Mouse (Mus musculus): Measurements from ENCODE around the gene Bach2. TPM values are rescaled to one million over a fixed set of nuclear protein-coding genes. Genes with fewer than 3 reads are reported as not detected.

Bach2 gene
- total RNA-seq, 2 experiments from 2014 or later: 13.2 to 14.4 TPM

GRCm38 (mm10) chr4:32560246-32560645, 321.6 kb downstream of the Bach2 start:
- DNase-seq (ENCODE audit: low spot score in 2 of 2): peak in 1 of 2 experiments; percentile 48

GRCm38 (mm10) chr4:32560724-32561554, 322.3 kb downstream of the Bach2 start:
- peak in 1 of 2 experiments; percentile 18 for DNase-seq (ENCODE audit: low spot score in 2 of 2)

- peak; percentile 46 to 54 for DNase-seq (ENCODE audit: low spot score in 2 of 2)
Observed at GRCm38 (mm10) chr4:32561555-32562095, 323.0 kb downstream of the Bach2 start.

GRCm38 (mm10) chr4:32562319-32563115, 323.9 kb downstream of the Bach2 start:
- DNase-seq (ENCODE audit: low spot score in 2 of 2): no peak

GRCm38 (mm10) chr4:32564416-32564815, 325.8 kb downstream of the Bach2 start:
- DNase-seq (ENCODE audit: low spot score in 2 of 2): no peak

- no peak for DNase-seq (ENCODE audit: low spot score in 2 of 2)
Observed at GRCm38 (mm10) chr4:32564918-32565317, 326.3 kb downstream of the Bach2 start.

- DNase-seq (ENCODE audit: low spot score in 2 of 2): no peak
Observed at GRCm38 (mm10) chr4:32569054-32569453, 330.4 kb downstream of the Bach2 start.

- peak; percentile 27 to 52 for DNase-seq (ENCODE audit: low spot score in 2 of 2)
Observed at GRCm38 (mm10) chr4:32569995-32570938, 331.7 kb downstream of the Bach2 start.

GRCm38 (mm10) chr4:32570939-32571317, 332.3 kb downstream of the Bach2 start:
- no peak for DNase-seq (ENCODE audit: low spot score in 2 of 2)

- no peak for DNase-seq (ENCODE audit: low spot score in 2 of 2)
Observed at GRCm38 (mm10) chr4:32571441-32571840, 332.8 kb downstream of the Bach2 start.

- peak; percentile 42 to 43 for DNase-seq (ENCODE audit: low spot score in 2 of 2)
Observed at GRCm38 (mm10) chr4:32572118-32572517, 333.5 kb downstream of the Bach2 start.

- DNase-seq (ENCODE audit: low spot score in 2 of 2): no peak
Observed at GRCm38 (mm10) chr4:32573586-32573985, 335.0 kb downstream of the Bach2 start.

- no peak for DNase-seq (ENCODE audit: low spot score in 2 of 2)
Observed at GRCm38 (mm10) chr4:32574604-32575003, 336.0 kb downstream of the Bach2 start.

GRCm38 (mm10) chr4:32575165-32575564, 336.6 kb downstream of the Bach2 start:
- no peak for DNase-seq (ENCODE audit: low spot score in 2 of 2)

- DNase-seq (ENCODE audit: low spot score in 2 of 2): no peak
Observed at GRCm38 (mm10) chr4:32579850-32580249, 341.2 kb downstream of the Bach2 start.

GRCm38 (mm10) chr4:32584181-32584580, 345.6 kb downstream of the Bach2 start:
- no peak for DNase-seq (ENCODE audit: low spot score in 2 of 2)

GRCm38 (mm10) chr4:32586596-32586995, 348.0 kb downstream of the Bach2 start:
- peak in 1 of 2 experiments; percentile 44 for DNase-seq (ENCODE audit: low spot score in 2 of 2)

GRCm38 (mm10) chr4:32587543-32587942, 348.9 kb downstream of the Bach2 start:
- DNase-seq (ENCODE audit: low spot score in 2 of 2): no peak

GRCm38 (mm10) chr4:32588237-32588636, 349.6 kb downstream of the Bach2 start:
- no peak for DNase-seq (ENCODE audit: low spot score in 2 of 2)

- DNase-seq (ENCODE audit: low spot score in 2 of 2): no peak
Observed at GRCm38 (mm10) chr4:32601135-32601534, 362.5 kb downstream of the Bach2 start.

- DNase-seq (ENCODE audit: low spot score in 2 of 2): no peak
Observed at GRCm38 (mm10) chr4:32602660-32603059, 364.1 kb downstream of the Bach2 start, which contains the start of gene Gja10. Gene Gja10, minus strand, starts transcription at chr4:32602760.
